Mouse (Mus musculus) CH12.LX (cell line): ENCODE measurements around the gene Plcg1. TPM values are rescaled to one million over a fixed set of nuclear protein-coding genes. Genes with fewer than 3 reads are reported as not detected.

Experiments used
- DNase-seq: peaks from one replicate; pipeline ENCODE4 v3.0.0-alpha.2; 2013; ENCODE audit errors: extremely low read depth
- H3K27ac ChIP-seq: 2 replicates; pipeline ENCODE4 v1.5.1; 2012; ENCODE audit warnings: low read depth, mild to moderate bottlenecking, control low read depth, moderate library complexity; ENCODE audit not compliant: insufficient read depth
- H3K27me3 ChIP-seq: replicated peaks from 2 replicates; pipeline ENCODE3; 2012; ENCODE audit warnings: inconsistent platforms
- H3K36me3 ChIP-seq, 2 experiments: replicated peaks in 1 of 2; 2 replicates each; pipeline versions ENCODE3 to v1.6.1; 2012; ENCODE audit warnings: inconsistent platforms in 1 of 2, low read length in 1 of 2, mild to moderate bottlenecking in 1 of 2, mixed read lengths in 1 of 2, moderate library complexity in 1 of 2; ENCODE audit not compliant: control insufficient read depth in 1 of 2, insufficient read depth in 1 of 2
- H3K4me1 ChIP-seq, 2 experiments: 2 replicates each; pipeline ENCODE4 v1.6.1; 2012; ENCODE audit warnings: inconsistent platforms in 1 of 2, moderate library complexity in 1 of 2; ENCODE audit not compliant: insufficient read depth in 2 of 2, control insufficient read depth in 1 of 2
- H3K4me2 ChIP-seq: 2 replicates; pipeline ENCODE4 v1.6.1; 2012; ENCODE audit warnings: low read depth, mild to moderate bottlenecking, control low read depth; ENCODE audit not compliant: poor library complexity, insufficient read depth, severe bottlenecking
- H3K4me3 ChIP-seq, 3 experiments: fragments of 150-350 bp in 1 of 3; sonication (generic) in 1 of 3; replicated peaks in 1 of 3; 2 replicates each; pipeline versions ENCODE3 to v1.5.1; 2011 to 2012; ENCODE audit warnings: low read depth in 2 of 3, low read length in 2 of 3, mild to moderate bottlenecking in 2 of 3, moderate library complexity in 2 of 3, control low read depth in 1 of 3, improper control_type of control experiment in 1 of 3, inconsistent platforms in 1 of 3, mixed read lengths in 1 of 3; ENCODE audit not compliant: poor library complexity in 1 of 3
- H3K79me2 ChIP-seq: replicated peaks from 2 replicates; pipeline ENCODE4 v1.6.1; 2012; ENCODE audit warnings: mild to moderate bottlenecking, moderate library complexity; ENCODE audit not compliant: control insufficient read depth, poor library complexity, insufficient read depth, severe bottlenecking; ENCODE audit errors: extremely low read depth
- H3K9ac ChIP-seq: 2 replicates; pipeline ENCODE4 v1.6.1; 2012; ENCODE audit warnings: low read depth, mild to moderate bottlenecking, control low read depth, moderate library complexity; ENCODE audit not compliant: insufficient read depth
- H3K9me3 ChIP-seq: replicated peaks from 2 replicates; pipeline ENCODE3; 2012; ENCODE audit warnings: low read length, inconsistent platforms, mixed read lengths
- CHD1 ChIP-seq: IDR thresholded peaks from 2 replicates; pipeline ENCODE4 v1.6.1; 2012; ENCODE audit warnings: low read depth, low read length, improper control_type of control experiment, inconsistent platforms
- CTCF ChIP-seq, 2 experiments: IDR thresholded peaks in 1 of 2; conservative IDR thresholded peaks in 1 of 2; 2 replicates each; pipeline ENCODE4 v1.5.1; 2011 to 2012; ENCODE audit warnings: low read depth in 2 of 2, low read length in 2 of 2, improper control_type of control experiment in 1 of 2, inconsistent platforms in 1 of 2, mild to moderate bottlenecking in 1 of 2, moderate library complexity in 1 of 2
- E2F4 ChIP-seq: IDR thresholded peaks from 2 replicates; pipeline ENCODE4 v1.6.1; 2011; ENCODE audit warnings: low read depth, low read length, improper control_type of control experiment; ENCODE audit not compliant: insufficient replicate concordance
- ETS1 ChIP-seq: conservative IDR thresholded peaks from 2 replicates; pipeline ENCODE4 v1.6.1; 2012; ENCODE audit warnings: low read depth, mild to moderate bottlenecking, inconsistent platforms, low read length, improper control_type of control experiment, moderate library complexity
- GABPA ChIP-seq: IDR thresholded peaks from 2 replicates; pipeline ENCODE4 v1.6.1; 2012; ENCODE audit warnings: low read depth, low read length, improper control_type of control experiment, inconsistent platforms; ENCODE audit not compliant: insufficient replicate concordance
- HCFC1 ChIP-seq: IDR thresholded peaks from 2 replicates; pipeline ENCODE4 v1.6.1; 2012; ENCODE audit warnings: low read depth, mild to moderate bottlenecking, inconsistent platforms, low read length, improper control_type of control experiment
- JUN ChIP-seq: IDR thresholded peaks from 2 replicates; pipeline ENCODE4 v1.6.1; 2011; ENCODE audit warnings: low read depth, mild to moderate bottlenecking, low read length, improper control_type of control experiment, moderate library complexity; ENCODE audit not compliant: insufficient read depth
- JUND ChIP-seq: conservative IDR thresholded peaks from 2 replicates; pipeline ENCODE4 v1.6.1; 2011; ENCODE audit warnings: low read depth, low read length, improper control_type of control experiment
- KAT2A ChIP-seq: IDR thresholded peaks from 2 replicates; pipeline ENCODE4 v1.6.1; 2012; ENCODE audit warnings: low read length, improper control_type of control experiment, inconsistent platforms; ENCODE audit not compliant: insufficient replicate concordance
- MAX ChIP-seq: IDR thresholded peaks from 2 replicates; pipeline ENCODE4 v1.6.1; 2011; ENCODE audit warnings: low read length, improper control_type of control experiment
- MEF2A ChIP-seq: IDR thresholded peaks from 2 replicates; pipeline ENCODE4 v1.6.1; 2014; ENCODE audit warnings: low read depth, mild to moderate bottlenecking, inconsistent platforms, low read length, improper control_type of control experiment, borderline replicate concordance
- MYC ChIP-seq: IDR thresholded peaks from 2 replicates; pipeline ENCODE4 v1.6.1; 2011; ENCODE audit warnings: low read depth, mild to moderate bottlenecking, improper control_type of control experiment, low read length
- NELFE ChIP-seq: IDR thresholded peaks from 2 replicates; pipeline ENCODE4 v1.6.1; 2011; ENCODE audit warnings: low read depth, low read length, improper control_type of control experiment
- RAD21 ChIP-seq: IDR thresholded peaks from 2 replicates; pipeline ENCODE4 v1.6.1; 2011; ENCODE audit warnings: low read depth, mild to moderate bottlenecking, low read length, improper control_type of control experiment, moderate library complexity
- RCOR1 ChIP-seq: conservative IDR thresholded peaks from 2 replicates; pipeline ENCODE4 v1.6.1; 2012; ENCODE audit warnings: low read depth, mild to moderate bottlenecking, inconsistent platforms, low read length, improper control_type of control experiment
- SMC3 ChIP-seq: IDR thresholded peaks from 2 replicates; pipeline ENCODE4 v1.6.1; 2011; ENCODE audit warnings: low read depth, low read length, improper control_type of control experiment
- TCF12 ChIP-seq: IDR thresholded peaks from 2 replicates; pipeline ENCODE4 v1.6.1; 2014; ENCODE audit warnings: low read depth, mild to moderate bottlenecking, inconsistent platforms, low read length, improper control_type of control experiment
- UBTF ChIP-seq: IDR thresholded peaks from 2 replicates; pipeline ENCODE4 v1.6.1; 2012; ENCODE audit warnings: low read depth, mild to moderate bottlenecking, inconsistent platforms, low read length, improper control_type of control experiment, moderate library complexity
- USF1 ChIP-seq: IDR thresholded peaks from 2 replicates; pipeline ENCODE4 v1.6.1; 2014; ENCODE audit warnings: low read depth, mild to moderate bottlenecking, inconsistent platforms, low read length, improper control_type of control experiment
- USF2 ChIP-seq: conservative IDR thresholded peaks from 2 replicates; pipeline ENCODE4 v1.6.1; 2011; ENCODE audit warnings: low read depth, low read length, improper control_type of control experiment
- ZKSCAN1 ChIP-seq: IDR thresholded peaks from 2 replicates; pipeline ENCODE4 v1.6.1; 2012; ENCODE audit warnings: low read depth, inconsistent platforms, low read length, improper control_type of control experiment, borderline replicate concordance
- ZMIZ1 ChIP-seq: IDR thresholded peaks from 2 replicates; pipeline ENCODE4 v1.6.1; 2012; ENCODE audit warnings: low read depth, mild to moderate bottlenecking, inconsistent platforms, low read length, improper control_type of control experiment
- ZNF384 ChIP-seq: IDR thresholded peaks from 2 replicates; pipeline ENCODE4 v1.6.1; 2012; ENCODE audit warnings: low read depth, low read length, improper control_type of control experiment, inconsistent platforms
- dilution Hi-C: fragments of 300-500 bp; cut with MboI; formaldehyde crosslinking; loops from 2 replicates; pipeline ENCODE4 v1.14.3; 2020; ENCODE audit warnings: low sequenced_read_pairs; ENCODE audit not compliant: extremely low pct_unique_long_range_greater_than_20kb, extremely low pct_ligation_motif_present
- in situ Hi-C: fragments of 300-500 bp; cut with MboI; formaldehyde crosslinking; loops from 3 replicates; pipeline ENCODE4 v1.14.3; 2019; ENCODE audit warnings: low sequenced_read_pairs, low pct_ligation_motif_present, low pct_unique_long_range_greater_than_20kb, mixed read lengths
- polyA plus RNA-seq: library from polyadenylated mRNA; unstranded; fragments of >175 nt; gene quantifications from 2 replicates; pipeline ENCODE4 v1.2.1, GENCODE M21; 2012; ENCODE audit warnings: low read depth; ENCODE audit not compliant: insufficient read length
- total RNA-seq, 2 experiments: library from RNA; depleted of rRNA; stranded (reverse); fragments of 300-350 nt in 1 of 2; fragments of >200 nt in 1 of 2; gene quantifications; 2 replicates each; pipeline ENCODE4 v1.2.3; 2012 to 2014

Plcg1 gene
- total and polyA plus RNA-seq, 3 experiments: 15.5 to 28.1 (median 17.6) TPM

DNA sequence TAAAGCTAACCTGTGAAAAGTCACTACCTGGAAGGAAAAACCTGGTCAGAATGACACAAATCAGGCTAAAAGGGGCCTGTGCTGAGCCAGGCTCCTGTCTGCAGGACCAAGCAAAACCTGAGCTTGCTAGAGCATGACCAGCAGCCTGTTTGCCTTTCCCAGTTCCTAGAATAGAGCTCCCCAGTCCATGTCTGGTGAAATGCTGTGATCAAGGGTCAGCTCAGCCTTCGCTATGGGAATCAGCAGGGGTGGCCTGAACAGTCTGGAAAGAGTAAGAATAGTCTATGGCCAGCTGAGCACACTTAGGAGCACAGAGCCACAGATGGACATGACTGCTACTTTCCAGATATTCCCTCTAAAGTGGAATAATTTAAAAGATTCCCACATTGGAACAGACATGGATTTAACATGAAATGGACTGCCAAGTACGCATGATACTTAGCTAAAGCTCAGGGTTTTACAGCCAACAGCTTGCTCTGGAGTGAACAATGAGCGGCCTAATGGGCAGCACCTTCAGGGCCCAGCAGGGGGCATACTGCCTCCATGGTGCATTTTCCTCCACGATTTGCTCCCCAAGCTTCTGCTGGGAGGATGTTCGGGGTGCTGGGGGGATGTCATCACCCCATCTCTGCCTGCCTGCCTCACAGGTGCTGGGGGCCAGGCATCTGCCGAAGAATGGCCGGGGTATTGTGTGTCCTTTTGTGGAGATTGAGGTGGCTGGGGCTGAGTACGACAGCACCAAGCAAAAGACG lies 29.5 kb downstream of the Plcg1 start:
- dilution Hi-C loops: no loop called here
- Histone ChIP-seq H3K36me3 (peaks cover 29 to 82% of the 10 kb centered on the region in 2 experiments), H3K79me2 (no peaks in the 10 kb centered on the region), H3K4me2 (no peak overlapping the region), H3K4me1 (peaks cover 13 to 39% of the 10 kb centered on the region in 2 experiments), H3K9ac (no peak overlapping the region), H3K27ac (no peak overlapping the region), H3K4me3 (no peak overlapping the region), H3K27me3 (no peaks in the 10 kb centered on the region), H3K9me3 (no peaks in the 10 kb centered on the region)
- DNase-seq: no peak
- in situ Hi-C loops: no loop called here
- TF ChIP-seq CTCF (conservative IDR thresholded peaks at IDR 0.05 in 1 of 2, IDR thresholded peaks at IDR 0.05 in 1 of 2; ENCODE audit: low read depth in 2 of 2, low read length in 2 of 2) (peak; percentile 55 to 71), RAD21 (peak; percentile 56), SMC3 (peak; percentile 58), ZNF384 (no peak)
- TF ChIP-seq, all 38 proteins: peak for 3

DNA sequence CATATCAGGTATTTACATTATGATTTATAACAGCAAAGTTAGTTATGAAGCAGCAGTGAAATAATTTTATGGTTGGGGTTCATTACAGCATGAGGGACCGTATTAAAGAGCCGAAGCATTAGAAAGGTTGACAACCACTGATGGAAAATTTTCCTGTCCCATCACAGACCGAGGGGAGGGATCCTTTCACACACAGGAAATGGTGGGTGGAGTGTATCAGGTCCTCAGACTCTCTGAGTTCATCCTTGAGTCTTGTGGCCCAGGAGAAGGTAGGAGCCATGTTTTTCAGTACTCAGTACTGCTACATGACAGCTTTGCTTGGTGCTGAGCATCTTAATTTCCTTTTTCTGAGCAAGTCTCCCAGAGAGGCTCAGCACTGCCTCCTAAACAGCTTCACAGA lies 32.7 kb downstream of the Plcg1 start:
- H3K27me3 ChIP-seq: no peaks in the 10 kb centered on the region
- dilution Hi-C loops: no loop called here
- TF ChIP-seq MEF2A (no peak), JUND (no peak), UBTF (no peak), ZNF384 (no peak), CHD1 (no peak), MYC (no peak), GABPA (no peak), TCF12 (no peak), SMC3 (no peak), RAD21 (no peak)
- H3K4me2 ChIP-seq: no peak overlapping the region
- H3K9me3 ChIP-seq: no peaks in the 10 kb centered on the region
- no peak overlapping the region for H3K9ac ChIP-seq
- H3K4me3 ChIP-seq: no peak overlapping the region
- DNase-seq: no peak
- H3K36me3 ChIP-seq: peaks cover 25 to 76% of the 10 kb centered on the region in 2 experiments
- in situ Hi-C loops: no loop called here
- H3K79me2 ChIP-seq: no peaks in the 10 kb centered on the region
- no peak overlapping the region for H3K27ac ChIP-seq
- peaks cover 0 to 20% of the 10 kb centered on the region in 2 experiments; a peak in 2 of 4 replicates for H3K4me1 ChIP-seq

DNA sequence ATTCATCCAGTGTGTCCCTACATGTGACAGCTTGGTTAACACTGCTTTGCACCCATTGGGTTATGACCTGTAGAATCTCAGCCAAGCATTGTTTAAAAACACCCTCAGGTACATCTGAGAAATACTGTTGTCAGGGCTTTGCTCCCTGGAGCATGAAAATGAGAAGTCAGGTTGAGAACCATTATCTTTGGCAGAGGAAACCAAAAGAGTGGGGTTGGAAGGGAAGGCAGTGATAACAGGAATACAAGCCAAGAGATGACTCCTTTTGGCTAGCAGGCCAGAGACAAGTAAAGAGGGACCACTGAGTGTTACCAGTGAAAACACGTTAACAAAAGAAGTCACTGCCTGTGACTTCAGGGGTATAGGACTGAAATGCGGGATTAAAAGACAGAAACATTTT lies 33.3 kb downstream of the Plcg1 start:
- Histone ChIP-seq H3K79me2 (no peaks in the 10 kb centered on the region), H3K36me3 (peaks cover 21 to 73% of the 10 kb centered on the region in 2 experiments), H3K27ac (no peak overlapping the region), H3K4me3 (no peak overlapping the region), H3K27me3 (no peaks in the 10 kb centered on the region), H3K4me1 (peaks cover 0 to 20% of the 10 kb centered on the region in 2 experiments; a peak in 2 of 4 replicates), H3K9ac (no peak overlapping the region), H3K9me3 (no peaks in the 10 kb centered on the region), H3K4me2 (no peak overlapping the region)
- dilution Hi-C loops (no loop called here), in situ Hi-C loops (no loop called here)
- no peak for DNase-seq
- no peak for TF ChIP-seq TCF12
- TF ChIP-seq ZKSCAN1: no peak
- no peak for TF ChIP-seq USF1
- no peak for TF ChIP-seq ZNF384
- no peak for TF ChIP-seq ZMIZ1
- no peak for TF ChIP-seq RAD21
- TF ChIP-seq KAT2A: no peak
- TF ChIP-seq USF2: no peak
- no peak for TF ChIP-seq SMC3
- TF ChIP-seq NELFE: no peak
- TF ChIP-seq ETS1: no peak
- TF ChIP-seq E2F4: no peak
- no peak for TF ChIP-seq RCOR1
- no peak for TF ChIP-seq HCFC1
- TF ChIP-seq JUN: no peak
- no peak for TF ChIP-seq MAX
